Mouse (Mus musculus) lung, postnatal 36 days (tissue): Measurements from ENCODE around the gene Tamm41.

Source experiments
- DNase-seq: peaks from one replicate; pipeline ENCODE4 v3.0.0; 2022; ENCODE audit warnings: mixed read lengths

The Tamm41 gene

DNA sequence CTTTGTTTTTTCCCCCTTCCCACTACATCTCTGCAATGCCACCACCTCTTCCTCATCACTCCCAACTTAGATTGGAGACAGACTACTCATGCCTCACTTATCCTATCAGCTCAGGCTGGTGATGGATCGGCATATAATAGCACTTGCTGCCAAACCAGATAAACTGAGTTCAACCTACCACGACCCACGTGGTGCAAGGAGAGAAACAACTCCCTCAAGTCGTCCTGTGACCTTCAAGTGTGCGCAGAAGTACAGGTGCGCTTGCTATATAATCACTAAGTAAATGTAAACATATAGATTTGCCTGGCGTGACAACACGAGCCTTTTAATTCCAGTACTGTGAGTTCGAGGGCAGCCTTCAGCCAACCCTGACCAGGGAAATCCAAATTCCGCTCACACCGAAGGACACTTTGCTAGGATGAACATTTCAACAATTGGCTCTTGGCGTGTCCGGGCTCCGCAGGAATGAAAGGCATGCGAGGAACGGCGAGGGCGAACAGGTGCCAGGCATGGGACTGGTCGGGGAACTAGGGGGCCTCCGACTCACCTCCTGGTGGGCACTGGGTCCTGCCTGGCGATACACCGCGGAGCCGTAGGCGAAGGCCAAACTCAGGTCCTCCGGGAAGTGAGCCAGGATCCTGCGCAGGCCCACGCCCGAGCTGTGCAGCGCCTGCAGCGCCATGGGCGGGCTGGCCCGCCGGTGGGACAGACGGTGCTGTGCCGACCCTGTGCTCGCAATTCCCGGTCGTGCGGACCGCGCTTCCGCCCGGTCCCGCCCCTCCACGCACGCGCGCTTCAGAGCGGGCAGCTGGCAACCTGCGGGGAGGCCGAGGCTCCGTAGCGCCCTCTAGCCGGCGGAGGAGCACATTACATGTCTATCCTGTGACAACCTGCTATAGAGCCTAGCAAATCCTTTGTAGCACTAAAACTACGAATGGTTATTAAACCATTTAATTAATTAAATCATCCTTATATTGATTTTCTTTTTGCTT is at the start of gene Tamm41:
TSS of gene Tamm41 (minus strand) at position 774 of the 992 bp plus-strand sequence.
- DNase-seq = peak; percentile 87

DNA sequence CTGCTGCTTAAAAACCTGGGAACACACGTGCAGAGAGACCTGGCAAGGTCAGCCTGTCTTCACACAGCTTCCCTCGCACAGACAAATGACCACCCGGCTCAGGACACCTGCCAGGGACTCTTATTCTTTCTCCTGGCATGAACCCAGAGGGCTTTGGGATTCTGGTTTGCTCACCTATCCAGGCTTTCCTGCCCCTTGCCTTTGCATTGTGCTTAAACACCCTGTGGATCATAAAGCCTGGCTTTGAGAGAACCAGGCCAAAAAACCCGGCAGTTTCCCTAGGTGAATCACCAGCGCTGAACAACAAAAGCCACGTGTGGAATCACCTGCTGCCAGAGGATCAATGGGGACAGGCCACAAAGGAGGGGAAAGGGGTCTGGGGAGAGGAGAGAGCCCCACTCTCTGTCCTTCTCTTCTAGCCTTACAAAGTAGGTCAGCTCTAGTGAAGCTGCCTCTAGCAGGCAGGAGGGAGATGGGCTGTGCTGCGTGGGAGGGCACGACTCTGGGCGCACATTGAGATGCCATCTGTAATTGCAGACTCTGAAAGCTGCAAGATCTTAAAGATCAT is 47.7 kb upstream of the Tamm41 start:
- no peak for DNase-seq

DNA sequence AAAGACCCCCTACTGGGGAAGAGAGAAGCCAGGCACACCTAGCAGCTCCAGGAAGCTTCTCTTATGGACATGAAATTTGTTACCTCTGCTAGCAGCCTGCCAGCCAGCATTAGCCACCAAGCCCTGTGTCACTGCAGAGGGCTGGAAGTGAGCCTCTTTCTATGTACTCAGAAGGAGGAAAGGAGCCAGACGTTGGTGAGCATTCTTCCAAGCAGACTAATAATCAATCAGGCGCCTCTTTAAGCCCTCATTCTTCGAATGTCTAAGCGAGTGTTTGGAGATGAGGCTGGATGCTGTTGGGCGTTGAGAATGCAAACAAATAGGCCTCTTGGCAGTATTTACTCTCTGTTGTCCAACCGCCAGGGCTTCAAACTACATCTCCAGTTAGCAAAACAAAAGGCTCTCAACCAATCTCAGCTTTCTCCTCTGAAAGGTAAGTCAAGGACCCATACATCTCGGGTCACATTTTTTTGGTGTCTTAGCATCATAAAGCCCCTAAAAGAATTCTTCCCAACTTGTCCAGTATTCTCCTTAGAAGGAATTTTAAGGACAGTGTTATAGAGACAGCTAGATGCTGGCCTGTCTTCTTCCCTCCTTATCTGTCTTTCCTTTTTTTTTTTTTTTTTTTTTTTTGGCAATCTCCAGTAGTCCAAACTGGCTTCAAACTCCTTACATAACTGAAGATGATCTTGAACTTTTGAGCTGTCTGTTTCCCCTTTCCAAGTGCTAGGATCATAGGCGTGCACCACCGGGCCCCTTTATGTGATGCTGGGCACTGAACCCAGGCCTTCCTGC is 39.3 kb upstream of the Tamm41 start:
- peak; percentile 60 for DNase-seq

DNA sequence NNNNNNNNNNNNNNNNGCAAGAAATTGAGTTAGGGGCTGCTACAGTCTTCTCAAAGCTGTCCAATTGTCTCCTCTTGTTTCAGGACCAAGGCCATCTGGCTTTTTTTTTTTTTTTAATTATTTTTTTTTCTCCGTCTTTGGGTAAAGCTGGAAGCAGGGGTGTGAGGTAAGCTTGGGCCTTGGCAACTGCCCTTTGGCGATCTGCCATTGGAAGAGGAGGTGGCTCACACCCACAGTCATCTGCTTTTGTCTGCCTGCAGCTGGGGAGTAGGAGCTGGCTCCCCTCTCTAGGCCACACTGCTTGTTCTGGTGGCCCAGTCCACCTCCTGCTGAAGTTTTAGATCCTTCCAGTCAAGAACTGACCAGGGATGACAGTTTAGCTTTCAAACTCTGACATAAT is 34.3 kb upstream of the Tamm41 start:
- peak; percentile 22 for DNase-seq

DNA sequence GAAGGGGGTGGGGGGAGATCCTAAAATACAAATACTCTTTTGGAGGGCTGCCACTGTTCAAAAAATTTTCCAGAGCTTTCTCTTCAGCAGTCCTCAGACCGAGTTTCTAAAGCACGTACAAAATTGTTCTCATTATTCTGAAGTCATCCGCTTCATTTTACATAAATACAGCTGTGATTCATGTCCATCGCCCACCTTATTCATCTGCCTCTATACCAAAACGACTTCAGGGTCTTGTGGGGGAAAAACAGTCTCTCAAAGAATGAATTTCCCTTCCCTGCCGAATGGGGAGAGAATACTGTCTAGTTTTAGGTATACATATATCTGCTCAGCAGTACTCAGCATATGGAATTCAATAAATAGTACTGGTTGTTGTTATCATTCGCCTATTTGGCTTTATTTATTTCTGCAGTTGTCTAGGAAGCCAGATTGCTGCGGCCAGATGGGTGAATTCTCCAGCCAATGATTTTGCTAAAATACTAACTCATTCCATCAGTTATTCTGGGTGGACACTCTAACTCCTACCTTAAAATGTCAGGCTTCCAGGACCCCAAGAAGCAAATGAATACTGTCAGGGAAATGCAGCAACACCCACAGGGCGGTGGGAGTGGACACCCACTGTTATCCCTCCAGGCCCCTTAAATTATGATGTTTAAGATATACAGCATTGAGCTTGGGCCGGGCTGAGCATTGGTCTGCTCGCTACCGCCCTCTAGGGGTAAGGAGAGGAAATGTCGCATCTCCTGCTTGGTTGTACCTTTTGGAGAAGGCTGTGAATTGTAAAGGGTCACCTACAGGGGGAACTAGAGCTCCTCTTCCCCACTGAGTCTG is 27.9 kb upstream of the Tamm41 start:
- DNase-seq = peak; percentile 52

DNA sequence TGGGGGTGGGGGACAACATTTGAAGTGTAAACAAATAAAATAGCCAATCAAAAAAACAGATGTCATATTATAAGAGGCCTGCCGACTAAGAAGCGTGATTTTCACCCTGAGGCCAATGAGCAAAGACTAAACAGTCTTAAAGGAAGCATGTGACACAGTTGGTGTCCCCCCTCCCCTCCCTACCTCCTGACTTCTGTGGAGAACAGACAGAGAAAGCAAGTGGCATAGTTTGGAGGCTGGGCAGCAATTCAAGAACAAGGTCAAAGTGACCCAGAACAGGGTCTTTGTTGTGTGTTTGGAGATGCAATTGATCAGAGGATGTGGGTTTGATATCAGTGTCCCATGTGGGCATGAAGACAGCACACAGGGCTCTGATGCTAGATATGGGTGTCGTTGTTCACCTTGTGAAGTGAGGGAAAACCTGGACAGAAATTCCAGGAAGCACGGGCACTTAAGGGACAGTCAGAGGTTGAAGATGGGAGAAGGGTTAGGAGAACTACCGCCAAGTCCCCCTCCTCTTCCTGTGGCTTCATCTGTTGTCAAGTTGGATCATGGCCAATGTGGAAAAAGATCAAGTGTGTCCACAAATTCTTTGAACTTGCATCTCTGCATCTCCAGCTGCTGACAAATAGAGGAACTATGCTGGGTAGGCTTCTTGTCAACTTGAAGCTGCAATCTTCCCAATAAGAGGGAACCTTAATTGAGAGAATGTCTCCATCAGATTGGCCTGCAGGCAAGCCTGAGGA is 25.1 kb upstream of the Tamm41 start:
- no peak for DNase-seq

DNA sequence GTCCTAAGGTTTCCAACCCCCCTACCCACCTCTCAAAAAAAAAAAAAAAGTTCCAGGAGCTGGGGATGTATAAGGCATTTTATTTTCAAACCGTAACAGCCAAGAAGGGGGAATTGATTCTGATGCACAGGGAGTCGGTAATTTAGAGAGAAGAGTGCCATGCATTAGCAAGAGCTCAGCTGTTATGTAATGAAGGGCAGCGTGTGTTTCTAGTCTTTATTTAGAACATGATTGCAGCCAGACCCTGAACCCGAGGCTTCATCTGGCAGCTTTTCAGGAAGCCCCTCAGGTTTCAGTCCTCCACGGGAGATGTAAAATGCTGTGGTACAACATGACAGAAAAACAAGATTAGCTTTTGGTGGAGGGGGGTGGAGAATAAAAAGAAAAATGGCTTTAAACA is 21.6 kb upstream of the Tamm41 start:
- DNase-seq = no peak

DNA sequence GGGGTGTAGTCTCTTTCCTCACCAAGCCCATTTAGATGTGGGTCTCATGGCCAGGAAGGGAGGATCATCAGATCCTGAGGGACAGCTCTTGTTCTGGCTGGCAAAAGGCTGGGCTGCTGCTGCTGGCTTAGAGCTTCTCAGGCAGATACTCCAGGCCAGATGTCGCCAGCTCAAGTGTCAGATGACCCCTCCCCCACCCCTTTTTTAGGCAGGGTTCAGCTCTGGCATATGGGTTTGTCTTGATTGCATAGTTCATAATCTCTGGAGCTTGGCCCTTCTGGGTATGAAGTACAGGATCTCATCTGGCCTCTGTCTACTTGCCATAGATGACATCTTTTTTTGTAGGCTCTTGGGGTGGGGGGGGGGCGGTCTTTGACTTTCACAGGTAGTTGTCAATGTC is 19.0 kb upstream of the Tamm41 start:
- DNase-seq = no peak

DNA sequence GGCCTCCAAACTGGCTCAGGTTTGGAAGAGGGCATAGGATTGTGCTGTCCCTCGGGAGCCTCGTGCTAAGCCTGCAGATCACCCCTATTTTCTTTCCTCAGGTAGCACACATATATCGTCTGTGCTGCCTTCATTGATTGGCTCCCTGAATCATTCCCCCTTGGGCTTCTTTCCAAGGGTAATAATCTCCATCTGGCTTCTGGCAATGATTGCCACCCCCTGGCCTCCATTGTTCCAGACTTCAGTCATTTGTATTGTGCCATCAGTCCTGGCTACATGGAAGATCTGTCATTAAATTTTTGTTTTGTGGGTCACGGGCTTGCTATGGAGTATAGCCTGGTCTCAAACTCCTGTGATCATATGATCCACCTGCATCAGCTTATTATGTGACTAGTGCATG is 17.8 kb upstream of the Tamm41 start:
- no peak for DNase-seq

DNA sequence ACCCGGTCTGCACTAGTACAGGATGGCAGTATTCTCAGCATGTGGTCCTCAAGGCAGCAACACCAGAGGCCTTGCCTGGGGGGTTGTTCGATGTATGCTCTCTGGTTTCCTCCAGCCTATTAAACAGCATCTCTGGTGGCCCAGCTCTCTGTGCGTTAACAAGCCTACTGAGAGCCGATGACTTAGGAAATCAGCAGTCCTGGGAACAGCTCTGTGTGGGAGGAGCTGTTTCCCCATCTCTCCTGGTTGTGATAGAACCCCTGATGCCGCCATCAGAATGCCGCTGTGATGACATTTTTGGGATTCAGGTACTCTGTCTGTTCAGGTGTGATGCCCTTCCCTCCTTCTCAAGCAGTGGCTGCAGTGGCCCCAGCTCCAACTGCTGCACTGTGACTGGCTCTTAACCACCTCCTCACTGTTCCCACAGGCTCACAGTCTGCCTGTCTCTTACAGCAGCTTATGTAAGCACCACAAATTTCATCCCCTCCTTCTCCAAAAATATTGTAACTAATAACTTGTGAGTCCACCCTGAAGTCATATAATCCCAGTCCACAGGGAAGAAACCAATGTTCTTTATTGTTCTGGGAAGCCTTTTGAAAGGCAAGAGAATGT is 14.0 kb upstream of the Tamm41 start:
- no peak for DNase-seq

DNA sequence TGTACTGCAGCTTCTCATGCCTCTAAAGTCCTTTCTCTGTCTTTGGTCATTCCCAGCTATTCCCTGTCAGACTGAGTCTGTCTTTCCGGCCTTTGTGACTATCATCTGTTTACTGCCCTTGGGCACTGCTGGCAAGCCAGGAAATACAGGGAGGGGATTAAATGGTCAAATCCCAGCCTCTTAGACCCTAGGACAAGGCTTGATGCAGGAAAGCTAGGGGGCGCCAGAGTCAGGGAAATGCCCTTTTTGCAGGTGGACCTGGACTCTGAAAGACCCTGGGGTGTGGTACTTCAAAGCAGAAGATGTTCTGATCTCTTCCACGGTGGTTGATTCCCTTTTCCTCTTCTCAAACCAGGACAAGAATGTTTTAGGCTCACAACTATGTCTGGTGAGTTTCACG is 11.3 kb upstream of the Tamm41 start:
- DNase-seq = peak; percentile 18

DNA sequence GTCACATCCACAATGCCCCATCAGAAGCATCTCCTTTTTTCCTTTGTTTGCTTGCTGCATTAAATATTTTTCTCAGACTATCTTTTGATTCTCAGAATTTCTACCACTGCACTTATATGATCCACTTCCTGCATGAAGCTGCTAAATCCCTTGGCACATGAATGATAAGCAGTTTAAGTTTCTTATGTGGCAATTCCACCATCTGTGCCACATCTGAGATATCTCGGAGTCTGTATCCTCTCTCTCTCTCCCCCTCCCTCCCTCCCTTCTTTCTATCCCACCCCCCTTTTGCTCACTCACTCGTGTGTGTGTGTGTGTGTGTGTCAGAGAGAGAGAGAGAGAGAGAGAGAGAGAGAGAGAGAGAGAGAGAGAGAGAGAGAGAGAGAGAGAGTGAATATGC is 10.1 kb upstream of the Tamm41 start:
- no peak for DNase-seq

DNA sequence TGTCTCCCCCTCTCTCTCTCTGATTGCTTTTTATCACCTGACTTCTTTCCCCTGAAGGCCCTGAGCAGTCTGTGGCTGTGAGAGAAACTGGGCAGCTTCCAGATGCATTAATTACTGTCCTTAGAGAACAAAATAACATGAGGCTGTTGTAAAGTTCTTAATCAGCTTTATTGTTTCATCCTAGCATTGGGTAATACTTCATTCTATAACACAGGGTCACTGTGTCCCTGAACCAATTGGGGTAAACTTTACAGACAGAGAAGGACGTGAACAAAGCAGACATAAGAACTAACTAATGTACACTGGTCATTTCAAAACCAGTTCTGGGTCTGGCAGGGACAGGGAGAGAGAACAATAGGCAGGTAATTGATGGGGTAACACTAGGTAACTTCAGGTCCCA is 8.4 kb upstream of the Tamm41 start:
- no peak for DNase-seq

DNA sequence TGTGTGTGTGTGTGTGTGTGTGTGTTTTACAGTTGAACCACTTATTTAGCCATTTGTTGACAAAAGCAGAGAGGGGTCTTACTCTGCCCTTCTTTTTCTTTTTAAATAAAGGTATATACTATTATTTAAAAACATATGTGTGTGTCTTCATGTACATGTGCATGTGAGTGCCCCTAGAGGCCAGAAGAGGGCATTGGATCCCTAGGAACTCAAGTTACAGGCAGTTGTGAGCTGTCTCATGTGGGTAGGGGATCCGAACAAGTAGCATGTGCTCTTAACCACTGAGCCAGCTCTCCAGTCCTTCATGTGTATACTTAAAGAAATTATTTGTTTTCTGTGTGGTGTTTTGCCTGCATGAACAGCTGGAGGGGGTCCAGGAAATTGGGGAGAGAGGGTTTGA is 7.0 kb upstream of the Tamm41 start:
- no peak for DNase-seq

DNA sequence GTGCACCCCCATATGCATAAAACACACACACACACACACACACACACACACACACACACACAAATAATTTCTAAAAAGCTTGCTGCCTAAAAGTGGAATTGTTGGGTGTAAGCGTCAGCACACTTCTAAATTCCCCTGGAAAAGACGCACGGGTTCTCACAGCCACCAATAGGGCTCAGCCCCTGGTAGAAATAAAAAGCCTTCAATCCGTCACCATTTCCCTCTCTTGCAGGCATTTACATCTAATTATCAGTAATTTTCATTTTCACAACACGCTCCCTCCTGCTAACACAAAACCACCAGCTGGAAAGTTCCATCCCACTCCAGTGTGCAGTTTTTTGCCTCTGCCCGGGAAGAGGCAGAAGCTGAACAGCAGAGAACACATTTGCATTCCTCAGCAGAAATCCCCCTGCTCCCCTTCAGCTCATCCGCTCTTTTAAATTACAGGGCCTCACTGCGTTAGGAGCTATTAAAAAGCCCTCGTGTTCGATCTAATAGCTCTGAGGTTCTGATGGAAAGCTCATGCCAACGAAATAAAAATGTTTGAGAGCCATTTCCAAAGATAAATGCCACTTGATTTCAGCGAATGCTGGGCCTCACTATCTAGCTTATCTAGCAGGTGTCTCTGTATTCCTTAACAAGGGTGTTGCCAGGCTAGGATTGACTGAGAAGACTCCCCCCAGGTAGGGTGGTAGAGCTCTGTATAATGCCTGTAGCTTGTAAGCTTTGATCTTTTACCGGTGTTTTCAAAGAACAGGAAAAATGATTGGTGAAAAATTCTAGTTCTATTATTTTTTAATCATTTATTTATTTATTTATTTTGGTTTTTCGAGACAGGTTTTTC is 6.2 kb upstream of the Tamm41 start:
- no peak for DNase-seq

DNA sequence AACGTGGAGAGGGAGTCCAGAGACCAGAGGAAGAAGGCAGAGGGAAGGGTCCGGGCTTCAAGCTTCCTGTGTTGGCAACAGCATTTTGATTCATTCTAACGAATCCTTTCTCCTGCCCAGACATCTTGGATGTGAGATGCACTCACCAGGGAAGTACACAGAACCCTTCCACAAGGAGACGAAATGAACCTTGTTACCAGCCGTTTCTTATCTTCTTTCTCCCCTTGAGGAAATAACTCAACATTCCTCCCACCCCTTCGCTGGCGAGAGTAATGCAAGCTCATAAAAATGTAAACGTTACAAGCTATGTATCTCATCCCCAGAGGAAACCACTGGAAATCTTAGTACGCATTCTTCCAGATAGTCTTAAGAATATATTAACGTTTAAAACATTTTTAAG is 4.9 kb upstream of the Tamm41 start:
- no peak for DNase-seq

DNA sequence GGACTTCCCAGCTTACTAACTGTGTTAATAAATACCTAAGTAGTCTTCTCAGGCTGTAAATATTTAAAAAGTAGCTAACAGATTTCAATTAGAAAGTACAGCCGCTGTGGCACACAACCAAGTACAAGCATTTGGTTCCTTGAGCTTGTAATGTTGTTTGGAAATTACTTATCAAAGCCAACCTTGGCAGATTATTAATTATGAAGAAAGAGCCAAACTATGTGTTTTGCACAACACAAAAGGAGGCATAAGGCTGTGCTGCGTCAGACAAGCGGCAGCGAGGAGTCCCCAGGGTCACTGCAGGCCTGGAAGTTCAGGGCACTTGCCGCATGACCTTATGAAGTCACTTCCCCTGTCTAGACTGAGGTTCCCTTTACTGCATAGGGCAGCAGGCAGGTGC is 4.2 kb downstream of the Tamm41 start:
- no peak for DNase-seq

DNA sequence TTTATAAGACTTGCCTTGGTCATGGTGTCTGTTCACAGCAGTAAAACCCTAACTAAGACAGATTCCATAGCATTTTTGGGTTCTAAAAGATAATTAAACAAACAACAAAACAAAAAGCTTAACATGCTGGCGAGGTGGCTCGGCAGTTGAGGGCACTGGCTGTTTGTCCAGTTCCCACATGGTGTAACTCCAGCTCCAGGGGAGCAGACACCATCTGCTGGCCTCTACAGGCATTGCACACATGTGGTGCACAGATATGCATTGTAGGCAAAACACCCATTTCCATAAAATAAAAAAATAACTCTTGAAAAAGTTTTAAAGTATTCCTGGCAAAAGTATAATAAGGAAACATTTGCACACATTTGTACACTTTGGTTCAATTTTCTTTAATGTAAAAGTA is 7.6 kb downstream of the Tamm41 start:
- DNase-seq = no peak

DNA sequence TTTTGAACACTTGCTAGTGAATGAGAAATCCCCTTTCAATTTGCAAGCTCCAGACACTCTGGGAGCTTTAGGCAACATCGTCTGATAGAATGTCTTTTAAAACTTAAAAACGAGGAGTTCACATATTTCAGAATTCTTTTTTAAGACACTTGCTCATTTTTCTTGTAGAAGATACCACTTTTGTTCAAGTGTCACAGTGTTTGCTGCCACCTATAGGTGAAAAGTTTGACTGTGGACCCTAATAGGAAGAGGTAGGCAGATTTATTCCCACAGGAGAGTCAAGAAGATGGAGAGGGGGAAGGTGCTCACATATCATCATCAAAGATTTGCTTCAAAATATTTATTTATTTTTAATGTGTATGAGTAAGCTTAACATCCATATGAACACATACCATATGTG is 8.4 kb downstream of the Tamm41 start:
- peak; percentile 72 for DNase-seq

DNA sequence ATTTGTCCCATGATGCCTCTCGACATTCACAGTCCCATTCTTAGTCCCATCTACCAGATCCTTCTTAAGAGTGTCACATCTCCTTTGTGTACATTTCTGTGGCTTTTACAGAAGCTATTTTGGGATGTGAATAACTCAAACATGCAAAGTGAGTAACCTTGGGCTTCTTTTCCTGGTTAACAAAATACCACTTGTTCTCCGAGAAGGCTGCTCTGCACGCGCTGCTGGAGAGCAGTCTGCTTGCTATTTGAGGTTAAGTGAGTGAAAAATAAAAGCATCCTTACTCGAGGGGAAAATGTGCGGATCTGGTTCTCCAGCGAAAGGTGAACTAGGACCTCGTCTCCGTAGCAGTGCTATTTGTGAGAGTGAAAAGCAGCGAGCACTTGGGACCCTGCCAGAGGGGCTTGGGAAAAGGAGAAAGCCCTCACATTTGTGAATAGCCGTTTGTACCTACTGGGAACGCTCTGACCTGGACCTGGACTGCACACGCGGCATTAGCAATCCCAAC is 10.1 kb downstream of the Tamm41 start:
- no peak for DNase-seq
